Mouse (Mus musculus) G1E (cell line): ENCODE results near the gene Cblc. TPM values are rescaled to one million over a fixed set of nuclear protein-coding genes. Genes with fewer than 3 reads are reported as not detected.

Source experiments
- ATAC-seq: 2 replicates; pipeline ENCODE4 v1.8.0; 2016; ENCODE audit warnings: mild to moderate bottlenecking; ENCODE audit not compliant: insufficient number of reproducible peaks, poor library complexity, low FRiP score, severe bottlenecking; ENCODE audit errors: extremely low read depth
- DNase-seq: peaks from one replicate; pipeline ENCODE4 v3.0.0; 2012; ENCODE audit warnings: low spot score
- H3K27me3 ChIP-seq: 2 replicates; pipeline ENCODE4 v1.6.1; 2012; ENCODE audit warnings: mild to moderate bottlenecking, low read length, inconsistent platforms; ENCODE audit not compliant: insufficient read depth
- H3K36me3 ChIP-seq: replicated peaks from 2 replicates; pipeline ENCODE3; 2012; ENCODE audit warnings: mild to moderate bottlenecking, inconsistent platforms
- H3K4me1 ChIP-seq: 2 replicates; pipeline ENCODE4 v1.6.1; 2012; ENCODE audit warnings: low read depth, low read length, inconsistent platforms, mixed read lengths; ENCODE audit not compliant: insufficient read depth
- H3K4me3 ChIP-seq: 2 replicates; pipeline ENCODE4 v1.5.1; 2012; ENCODE audit warnings: low read depth, mild to moderate bottlenecking, inconsistent platforms, low read length, moderate library complexity, mixed read lengths
- H3K9me3 ChIP-seq: replicated peaks from 2 replicates; pipeline ENCODE4 v1.6.1; 2012; ENCODE audit warnings: inconsistent platforms
- CTCF ChIP-seq: IDR thresholded peaks from 2 replicates; pipeline ENCODE4 v1.5.1; 2012; ENCODE audit warnings: low read depth, low read length, inconsistent platforms, mixed read lengths
- GATA1 ChIP-seq: IDR thresholded peaks from 2 replicates; pipeline ENCODE4 v1.6.1; 2012; ENCODE audit warnings: borderline replicate concordance, low read length, inconsistent platforms, mixed read lengths
- GATA2 ChIP-seq: IDR thresholded peaks from 2 replicates; pipeline ENCODE4 v1.6.1; 2012; ENCODE audit warnings: low read depth, low read length, inconsistent platforms, borderline replicate concordance
- POLR2AphosphoS5 ChIP-seq: IDR thresholded peaks from 2 replicates; pipeline ENCODE4 v1.6.1; 2012; ENCODE audit warnings: low read depth, low read length, inconsistent platforms; ENCODE audit not compliant: insufficient replicate concordance
- TAL1 ChIP-seq: conservative IDR thresholded peaks from 2 replicates; pipeline ENCODE4 v1.6.1; 2012; ENCODE audit warnings: low read depth, low read length, inconsistent platforms, mixed read lengths
- polyA plus RNA-seq: library from polyadenylated mRNA; stranded (reverse); fragments of >175 nt; gene quantifications from 2 replicates; pipeline ENCODE4 v1.2.3, GENCODE M21; 2012
- total RNA-seq, 2 experiments: library from RNA; stranded (forward) in 1 of 2; stranded (reverse) in 1 of 2; fragments of 200-1000 nt in 1 of 2; fragments of >200 nt in 1 of 2; fragmentation: Nextera tagmentation in 1 of 2; gene quantifications; 2 replicates each; pipeline ENCODE4 v1.2.3; 2014 to 2017

Gene Cblc
- total and polyA plus RNA-seq, 3 experiments = not detected

DNA sequence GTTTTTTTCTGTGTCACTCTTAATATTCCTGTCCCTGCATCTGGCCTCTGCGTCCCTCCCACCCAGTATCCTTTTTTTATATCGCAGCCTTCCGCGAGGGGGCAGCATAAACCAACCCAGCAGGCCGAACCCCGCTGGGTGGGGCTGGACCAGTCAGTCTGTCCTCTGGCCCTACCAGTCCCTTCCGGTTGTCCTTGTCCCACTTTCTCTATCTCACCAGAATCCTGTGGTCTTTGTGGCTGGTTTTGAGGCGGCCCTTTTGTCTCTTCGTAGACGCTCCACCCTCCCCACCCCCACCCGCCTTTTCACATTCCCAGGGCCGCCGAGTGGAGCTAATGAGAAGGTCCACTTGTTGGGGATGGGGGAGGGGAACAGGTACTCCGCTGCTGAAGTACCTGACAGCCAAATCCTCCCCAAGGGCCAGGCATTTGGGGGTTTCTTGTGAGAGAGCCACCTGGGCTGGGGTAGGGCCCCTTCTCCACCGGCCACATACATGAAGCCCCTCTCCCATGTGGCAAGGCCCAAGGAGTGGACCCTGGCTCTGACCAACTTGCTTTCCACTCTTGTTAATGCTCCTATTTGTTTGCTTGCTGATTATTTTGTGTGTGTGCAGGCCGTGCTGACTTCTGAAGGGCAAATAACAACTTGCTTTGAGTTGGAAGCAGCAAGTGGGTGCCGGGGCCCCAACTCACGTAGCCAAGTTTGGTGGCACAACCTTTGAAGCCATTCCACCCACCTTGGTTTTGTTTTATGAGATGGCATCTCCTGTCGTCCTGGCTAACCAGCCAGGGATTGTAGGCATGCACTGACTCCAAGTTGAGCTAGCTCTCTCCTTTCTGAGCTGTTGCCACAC lies 46.2 kb downstream of the Cblc start, which contains the start of gene Nectin2:
Nectin2 (minus strand) TSS at position 267 of the 853 bp plus-strand sequence.
- peaks cover 55% of the 10 kb centered on the region for H3K4me1 ChIP-seq
- DNase-seq = peak; percentile 82
- peak within 1 kb of the TSS; percentile 88 for H3K4me3 ChIP-seq
- TF ChIP-seq TAL1 (no peak), GATA1 (no peak), CTCF (peak; percentile 54)
- ATAC-seq = peak; percentile 48
- no peaks in the 10 kb centered on the region; the same call in 1 of the 2 replicates for H3K27me3 ChIP-seq
- H3K36me3 ChIP-seq = peaks cover 12% of the 10 kb centered on the region
- H3K9me3 ChIP-seq = 0 out of 2 replicates have a peak, but pooled peaks cover 2% of the 10 kb centered on the region

DNA sequence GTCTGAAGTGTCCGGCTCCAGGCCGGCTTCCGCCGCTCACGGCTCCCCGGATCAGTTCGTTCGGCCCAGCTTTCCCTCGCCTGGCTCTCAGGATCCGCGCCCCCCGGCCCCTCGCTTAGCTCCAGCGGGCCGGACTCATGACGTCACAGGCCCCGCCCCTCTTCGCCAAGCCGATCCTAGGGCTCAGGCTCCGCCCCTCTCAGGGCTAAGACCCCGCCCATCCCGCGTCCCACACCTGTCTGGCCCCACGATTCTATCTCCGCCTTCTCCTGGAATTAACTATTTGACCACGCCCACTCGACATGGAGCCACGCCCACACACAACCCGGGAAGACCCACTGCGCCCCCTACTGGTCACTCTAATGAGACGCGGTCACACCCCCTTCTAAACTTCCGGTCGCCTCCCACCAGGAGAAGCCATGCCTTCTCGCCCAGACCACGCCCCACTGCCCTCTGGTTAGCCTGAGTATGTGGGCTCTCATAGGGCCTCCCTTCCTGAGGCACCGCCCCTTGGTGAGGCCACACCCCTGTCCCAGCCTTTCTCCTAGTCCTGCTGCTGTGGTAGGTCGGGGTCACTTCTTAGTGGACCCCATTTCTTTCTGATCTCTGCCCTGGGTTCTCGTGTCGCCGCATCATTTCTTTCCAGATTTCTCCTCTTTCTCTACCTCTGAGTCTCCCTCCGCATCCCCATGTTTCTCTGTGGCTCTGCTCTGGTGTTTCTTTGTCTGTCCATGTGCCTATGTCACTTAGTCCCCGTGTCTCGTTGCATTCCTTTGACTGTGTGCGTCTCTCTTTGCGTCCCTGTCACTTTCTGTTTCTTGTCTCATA lies 47.0 kb downstream of the Cblc start:
- DNase-seq = peak; percentile 88
- peaks cover 63% of the 10 kb centered on the region for H3K4me1 ChIP-seq
- no peaks in the 10 kb centered on the region for H3K27me3 ChIP-seq
- H3K36me3 ChIP-seq = peaks cover 20% of the 10 kb centered on the region
- no peaks in the 10 kb centered on the region for H3K9me3 ChIP-seq
- peak; percentile 93 for ATAC-seq
- peak overlapping the region; percentile 88 for H3K4me3 ChIP-seq
- 0 out of 2 replicates have a peak, but pooled peaks have one; percentile 13 for TF ChIP-seq CTCF
- TF ChIP-seq GATA2 = no peak

DNA sequence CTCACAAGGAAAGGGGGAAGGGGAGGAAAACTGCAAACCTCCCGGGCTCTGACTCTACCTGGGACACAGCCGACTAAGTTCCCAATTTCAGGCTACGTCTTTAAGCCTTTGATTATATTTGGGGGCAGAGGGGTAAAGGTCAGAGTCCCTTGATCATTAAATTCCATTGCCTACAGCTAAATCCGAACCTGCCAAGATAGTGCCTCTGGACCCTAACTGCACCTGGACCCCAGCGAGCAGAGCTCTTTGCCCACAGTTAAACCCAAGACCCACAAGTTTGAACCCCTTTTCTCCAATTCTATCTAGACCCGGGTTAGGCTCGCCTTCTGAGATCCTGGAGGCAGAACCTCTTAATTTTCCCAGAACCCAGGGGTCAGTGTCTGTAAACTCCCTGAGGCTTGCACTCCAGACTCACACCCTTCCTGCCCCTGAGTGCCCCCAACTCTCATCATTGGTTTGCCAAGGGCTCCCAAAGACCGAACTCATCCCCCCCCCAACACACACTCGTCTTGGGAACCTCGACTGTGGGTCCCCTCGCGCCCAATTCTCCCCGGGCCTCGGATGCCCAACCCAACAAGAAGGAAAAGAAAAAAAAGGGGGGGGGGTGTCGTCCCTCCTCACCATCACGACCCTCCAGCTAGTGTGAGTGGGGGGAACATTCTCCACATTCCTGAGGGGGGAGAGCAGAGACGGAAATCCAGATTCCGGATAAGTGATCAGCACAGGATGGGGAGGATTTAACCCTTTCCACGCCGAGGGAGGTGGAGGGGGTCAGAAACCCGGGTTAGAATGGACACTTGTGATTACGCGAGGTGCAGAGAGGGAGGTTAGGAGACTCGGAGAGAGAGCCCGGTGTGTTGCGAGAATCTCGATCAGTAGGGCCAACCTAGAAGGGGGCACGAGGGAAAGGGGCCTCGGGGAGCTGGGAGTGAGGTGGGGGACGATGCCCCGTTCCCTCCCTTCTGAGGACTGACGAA lies 48.1 kb downstream of the Cblc start:
- TF ChIP-seq GATA2 = no peak
- TF ChIP-seq POLR2AphosphoS5 = no peak
- no peak for TF ChIP-seq TAL1
- TF ChIP-seq GATA1 = no peak
- TF ChIP-seq CTCF = no peak
- H3K27me3 ChIP-seq = no peaks in the 10 kb centered on the region
- no peak for ATAC-seq
- peak overlapping the region; percentile 88 for H3K4me3 ChIP-seq
- no peaks in the 10 kb centered on the region for H3K9me3 ChIP-seq
- H3K36me3 ChIP-seq = peaks cover 31% of the 10 kb centered on the region
- DNase-seq = no peak
- peaks cover 73% of the 10 kb centered on the region for H3K4me1 ChIP-seq

DNA sequence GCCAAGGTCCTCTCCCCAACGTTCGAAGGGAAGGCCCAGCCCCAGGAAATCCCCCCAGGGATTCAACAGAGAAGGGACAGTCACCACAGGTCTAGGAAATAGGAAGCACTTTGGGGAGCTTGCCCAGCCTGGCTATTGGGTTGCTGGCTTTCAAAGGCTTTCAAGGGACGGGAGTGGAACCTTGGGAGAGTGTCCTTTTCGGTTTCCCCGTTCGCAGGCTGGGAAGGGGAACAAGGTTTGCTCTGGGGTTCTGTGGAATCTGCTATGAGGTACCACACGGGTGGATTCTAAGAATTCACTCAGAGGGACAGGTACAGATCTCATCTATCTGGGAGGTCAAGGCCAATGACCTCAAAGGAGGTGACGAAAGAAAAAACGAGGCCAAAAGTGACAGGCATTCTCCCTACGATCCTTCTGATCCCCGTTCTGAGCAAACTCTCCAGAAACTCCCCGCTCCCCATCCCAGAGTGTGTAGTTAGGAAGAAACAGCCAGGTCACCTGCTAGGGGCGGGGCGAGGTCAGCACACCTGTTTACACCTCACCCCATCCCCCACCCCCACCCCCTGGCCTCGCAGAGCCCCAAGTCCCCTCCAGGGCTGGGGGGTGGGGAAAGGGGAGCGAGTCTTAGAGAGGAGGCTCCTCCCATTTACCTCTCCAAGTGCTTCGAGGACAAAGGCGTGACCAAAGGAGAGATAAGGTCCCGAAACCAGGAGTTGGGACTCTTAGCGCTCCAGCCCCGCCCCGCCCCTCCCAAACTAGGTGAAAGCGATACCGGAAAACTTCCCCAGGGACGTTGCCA lies 49.0 kb downstream of the Cblc start:
- no peak for TF ChIP-seq CTCF
- no peak for TF ChIP-seq POLR2AphosphoS5
- no peak for TF ChIP-seq TAL1
- TF ChIP-seq GATA1 = no peak
- no peak for TF ChIP-seq GATA2
- ATAC-seq = no peak
- H3K36me3 ChIP-seq = peaks cover 38% of the 10 kb centered on the region
- H3K4me3 ChIP-seq = peak overlapping the region; percentile 88
- H3K27me3 ChIP-seq = no peaks in the 10 kb centered on the region
- H3K4me1 ChIP-seq = peaks cover 79% of the 10 kb centered on the region
- H3K9me3 ChIP-seq = no peaks in the 10 kb centered on the region
- no peak for DNase-seq

DNA sequence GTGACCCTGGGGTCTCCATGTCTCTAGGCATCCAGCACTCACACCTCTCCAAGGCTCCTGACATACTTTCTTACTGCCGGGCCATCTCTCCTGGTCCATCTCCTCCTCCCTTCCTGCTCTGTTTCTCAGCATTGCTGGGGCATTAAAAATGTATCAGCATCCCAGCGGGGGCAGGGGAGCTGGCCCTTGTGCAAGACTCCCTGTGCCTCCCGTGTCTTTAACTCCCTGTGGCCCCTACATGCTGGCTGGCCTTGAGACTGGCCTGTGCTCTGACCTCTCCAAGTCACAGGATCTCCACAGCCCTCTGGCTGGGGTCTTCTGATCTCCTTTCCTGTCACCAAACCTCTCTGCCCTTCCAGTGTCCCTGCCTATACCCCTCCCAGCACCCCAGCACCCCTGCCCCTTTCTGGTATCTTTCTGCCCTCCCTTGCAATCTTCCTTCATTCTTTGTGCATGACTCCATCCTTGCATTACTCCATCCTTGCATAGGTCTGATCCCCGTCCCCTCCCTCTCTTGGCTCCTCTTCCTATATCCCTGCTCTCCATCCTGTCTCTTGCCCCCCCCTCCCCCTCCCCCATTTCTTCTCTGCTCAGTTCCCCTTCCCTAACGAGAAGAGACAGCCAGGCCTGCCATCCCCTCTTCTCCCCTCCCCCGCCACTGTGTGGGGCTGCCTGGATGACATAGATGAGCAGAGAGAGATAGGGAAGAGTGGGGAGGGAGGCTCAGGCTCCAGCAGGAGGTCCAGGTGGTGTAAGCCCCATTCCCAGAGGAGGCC lies 50.0 kb downstream of the Cblc start:
- H3K9me3 ChIP-seq = no peaks in the 10 kb centered on the region
- no peaks in the 10 kb centered on the region for H3K27me3 ChIP-seq
- TF ChIP-seq GATA1 (no peak), GATA2 (no peak)
- peak overlapping the region; percentile 59; the same call in 1 of the 2 replicates for H3K4me3 ChIP-seq
- DNase-seq = no peak
- peaks cover 48% of the 10 kb centered on the region for H3K36me3 ChIP-seq
- ATAC-seq = no peak
- H3K4me1 ChIP-seq = peaks cover 89% of the 10 kb centered on the region
